Mouse (Mus musculus) erythroblast, adult 5-6 weeks (primary cell): ENCODE measurements around the gene Ino80b. TPM values are rescaled to one million over a fixed set of nuclear protein-coding genes. Genes with fewer than 3 reads are reported as not detected.
"Not testable (repeated sequence)": the region's sequence is repeated elsewhere in the genome, so short reads cannot be mapped to it uniquely, and the experiment has no call there.

Experiments
- ATAC-seq: replicated peaks from 2 replicates; pipeline ENCODE4 v1.8.0; 2016; ENCODE audit warnings: moderate number of reproducible peaks, mild to moderate bottlenecking, moderate TSS enrichment, inconsistent platforms; ENCODE audit not compliant: poor library complexity, low FRiP score, severe bottlenecking
- total RNA-seq, 2 experiments: library from RNA; stranded (forward) in 1 of 2; stranded (reverse) in 1 of 2; fragments of 150-400 nt in 1 of 2; fragments of 200-764, 138-1000 nt in 1 of 2; gene quantifications; 2 replicates each; pipeline versions ENCODE4 v1.2.3 to v1.2.4; 2015 to 2017; ENCODE audit warnings: low replicate concordance in 2 of 2

Ino80b gene
- total RNA-seq (2015; ENCODE audit: low replicate concordance) = 0.77 and 5.2 TPM in 2 replicates
- total RNA-seq (2017; ENCODE audit: low replicate concordance) = 19.2 and 25.0 TPM in 2 replicates

DNA sequence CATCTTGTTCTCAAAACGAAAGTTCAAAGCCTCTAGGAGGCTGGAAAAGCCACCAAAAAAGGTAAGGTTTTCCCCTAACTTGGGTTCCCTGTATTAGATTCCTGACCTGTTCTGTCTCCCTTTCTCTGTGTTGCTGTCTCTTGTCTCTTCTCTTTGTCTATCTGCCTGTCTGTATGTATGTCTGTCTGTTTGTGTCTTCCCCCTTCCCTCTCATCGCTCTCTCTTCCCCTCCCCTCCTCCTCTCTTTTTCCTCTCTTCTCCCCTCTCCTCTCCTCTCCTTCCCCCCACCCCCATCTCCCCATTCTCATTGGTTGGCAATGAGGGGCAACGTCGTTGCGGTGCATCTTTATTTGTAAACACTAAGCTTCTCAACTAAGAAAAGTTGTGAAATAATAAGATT, at the start of gene Ino80b:
Gene Ino80b (minus strand): TSS at position 101 of the 400 bp plus-strand sequence.
- no peak for ATAC-seq

- ATAC-seq = no peak
Measured at GRCm38 (mm10) chr6:83172240-83172920, 47.1 kb upstream of the Ino80b start.

GRCm38 (mm10) chr6:83171063-83171462, 45.8 kb upstream of the Ino80b start:
- ATAC-seq = no peak

DNA sequence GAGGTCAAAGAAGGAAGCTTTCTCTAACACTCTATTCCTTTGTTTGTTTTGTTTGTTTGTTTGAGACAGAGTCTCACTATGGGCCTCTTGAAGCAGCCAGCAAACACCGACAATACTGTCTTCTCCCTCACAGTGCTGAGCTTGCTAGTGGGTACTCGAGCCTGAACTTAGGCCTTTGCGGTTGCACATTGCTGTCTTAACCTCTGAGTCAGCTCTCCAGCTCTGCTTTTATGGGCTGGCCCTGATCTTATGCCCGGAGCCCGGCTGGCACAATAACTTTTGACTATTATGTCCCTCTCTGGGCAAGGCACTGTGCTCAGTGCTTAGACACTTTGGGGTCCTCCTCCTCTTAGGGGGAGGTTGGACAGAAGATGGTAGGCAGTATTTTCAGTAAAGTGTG, 44.6 kb upstream of the Ino80b start:
- ATAC-seq = no peak

- peak; percentile 34; the same call in 1 of the 2 replicates for ATAC-seq
Measured at GRCm38 (mm10) chr6:83166243-83166630, 41.0 kb upstream of the Ino80b start.

DNA sequence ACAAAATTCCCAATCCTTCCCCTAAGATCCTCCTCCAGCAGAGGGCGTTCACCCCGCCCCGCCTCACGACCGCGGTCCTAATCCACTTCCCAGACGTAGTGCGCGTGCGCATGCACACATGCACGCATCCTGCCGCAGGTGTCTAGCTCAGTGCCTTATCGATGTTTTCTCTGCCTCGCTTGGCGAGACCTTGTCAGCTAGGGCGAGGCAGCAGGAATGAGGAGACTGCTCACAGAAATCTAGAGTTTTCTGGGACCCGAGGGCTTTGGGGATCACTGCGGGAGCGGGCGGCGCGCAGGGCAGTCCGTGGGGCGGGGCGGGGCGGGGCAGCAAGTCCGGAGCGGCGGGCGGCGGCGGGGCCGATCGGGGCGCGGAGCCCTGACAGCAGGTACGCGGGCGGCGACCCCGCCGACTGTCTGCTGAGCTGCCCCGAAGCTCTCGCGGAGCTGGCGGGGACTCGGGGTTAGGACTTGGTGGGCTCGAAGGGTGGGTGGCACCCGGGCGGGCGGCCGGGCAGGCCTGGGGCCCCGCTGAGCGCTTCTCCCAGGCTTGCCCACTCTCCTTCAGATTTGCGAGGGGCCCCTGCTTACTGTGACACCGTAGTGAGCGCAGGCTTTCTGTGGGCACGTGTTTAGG, 40.5 kb upstream of the Ino80b start, which contains the start of gene Dctn1:
Gene Dctn1 (plus strand): TSS at position 314 of the 636 bp plus-strand sequence.
- ATAC-seq = peak; percentile 92

DNA sequence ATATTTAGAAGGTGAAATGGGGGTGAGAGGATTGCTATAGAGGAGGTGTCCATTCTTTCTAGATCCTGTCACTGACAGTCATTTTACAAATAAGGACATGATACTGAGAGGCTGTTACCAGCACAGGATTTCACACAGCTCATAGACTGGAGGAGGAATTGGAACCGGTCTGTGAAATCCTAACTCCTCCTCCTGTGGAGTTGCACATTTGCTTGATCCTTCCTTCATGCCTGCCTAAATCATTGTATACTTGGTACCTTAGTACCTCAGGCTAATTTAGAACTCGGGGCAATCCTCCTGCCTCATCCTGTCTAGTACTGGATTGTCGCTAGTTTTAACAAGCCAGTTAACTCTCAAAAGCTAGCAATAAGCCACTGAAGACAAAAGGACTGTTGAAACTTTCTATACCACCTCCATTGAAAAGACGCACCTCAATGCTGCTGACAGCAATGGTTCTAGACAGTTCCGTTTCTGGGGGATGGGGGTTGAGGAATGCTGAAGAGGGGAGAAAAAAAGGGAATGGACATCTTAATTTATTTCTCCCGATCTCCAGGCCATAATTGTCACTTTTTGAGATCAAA, 39.9 kb upstream of the Ino80b start:
- ATAC-seq = peak; percentile 44

DNA sequence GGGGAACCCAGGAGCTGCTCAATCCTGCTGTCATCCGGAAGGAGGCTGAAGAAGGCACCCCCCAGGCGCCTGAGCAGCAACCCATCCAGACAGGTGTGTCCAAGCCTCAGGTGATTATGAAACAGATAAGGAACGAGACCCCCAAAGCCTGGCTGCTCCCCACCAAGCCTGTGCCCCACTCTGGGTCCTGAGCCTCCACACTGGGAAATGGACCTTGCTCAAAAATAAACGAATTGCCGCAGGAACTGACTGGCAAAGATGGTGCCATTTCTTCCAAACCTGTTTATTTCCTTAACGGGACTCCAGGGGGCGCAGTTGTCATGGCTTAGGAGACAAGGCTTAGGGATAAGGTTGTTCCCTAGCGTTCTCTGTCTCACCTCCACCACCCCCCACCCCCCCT, 37.5 kb upstream of the Ino80b start:
- no peak for ATAC-seq

GRCm38 (mm10) chr6:83161921-83162641, 36.9 kb upstream of the Ino80b start:
- ATAC-seq = no peak

DNA sequence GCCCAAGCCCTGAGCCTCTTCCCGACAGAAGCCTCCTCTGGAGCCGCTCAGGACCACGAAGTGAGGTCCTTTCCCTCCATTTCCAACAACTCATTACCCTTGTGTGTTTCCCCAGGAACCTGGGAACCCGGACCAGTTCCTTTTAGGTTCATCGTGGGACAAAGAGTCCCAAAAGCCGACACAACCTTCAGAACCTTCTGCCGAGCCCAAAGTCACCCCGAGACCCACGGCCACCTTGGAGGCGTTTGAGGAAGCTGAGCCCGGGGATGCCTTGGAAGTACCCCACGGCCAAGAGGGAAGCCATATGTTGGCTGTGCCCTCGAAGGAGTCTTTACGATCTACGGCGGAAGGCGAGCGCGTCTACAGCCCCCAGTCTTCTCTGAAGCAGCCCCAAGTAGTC, 36.2 kb upstream of the Ino80b start:
- no peak for ATAC-seq

- not testable (repeated sequence) for ATAC-seq
Measured at GRCm38 (mm10) chr6:83159456-83159855, 34.2 kb upstream of the Ino80b start.

- ATAC-seq = no peak
Measured at GRCm38 (mm10) chr6:83156259-83156684, 31.0 kb upstream of the Ino80b start, which contains the start of the genes Wdr54 and 1700003E16Rik. TSS of gene Wdr54 (minus strand) at chr6:83156397. TSS of gene 1700003E16Rik (plus strand) at chr6:83156404.

- no peak for ATAC-seq
Measured at GRCm38 (mm10) chr6:83155552-83156238, 30.5 kb upstream of the Ino80b start.

DNA sequence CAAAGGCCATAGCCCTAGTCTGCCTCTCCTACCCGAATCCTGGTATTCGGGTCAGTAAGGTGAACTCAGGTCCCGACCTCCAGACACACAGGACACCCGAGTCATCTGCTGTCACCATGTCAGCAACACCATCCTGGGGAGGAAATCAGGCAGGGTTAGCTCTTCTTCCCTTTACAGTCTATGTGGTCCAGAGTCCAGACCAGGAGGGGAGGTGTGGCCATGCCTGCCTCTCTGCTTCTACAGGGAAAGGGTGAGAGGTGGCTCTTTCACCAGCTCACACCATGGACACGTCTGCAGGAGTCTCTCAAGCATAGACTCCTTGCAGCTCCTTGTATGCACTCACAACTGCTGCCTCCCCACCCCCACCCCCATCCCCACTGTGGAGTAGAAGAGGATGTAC, 28.3 kb upstream of the Ino80b start:
- no peak for ATAC-seq

DNA sequence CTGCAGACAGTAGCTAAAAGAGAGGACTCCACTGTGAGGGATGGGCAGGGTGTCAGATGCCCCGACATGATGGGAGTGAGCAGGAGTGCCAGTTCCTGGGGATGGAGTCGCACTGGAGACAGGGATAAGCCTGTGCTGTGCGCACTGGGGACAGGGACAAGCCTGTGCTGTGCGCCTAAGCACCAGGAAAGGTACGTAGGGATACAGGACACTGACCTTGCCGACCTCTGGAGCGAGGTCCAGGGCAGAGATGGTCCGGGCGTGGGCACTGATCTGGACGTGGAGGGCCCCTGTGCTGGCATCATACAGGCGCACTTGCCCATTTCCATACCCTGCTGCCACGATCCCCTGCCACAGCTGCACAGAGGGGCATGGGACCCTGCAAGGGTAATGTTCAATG, 27.8 kb upstream of the Ino80b start:
- no peak for ATAC-seq

GRCm38 (mm10) chr6:83151721-83152120, 26.5 kb upstream of the Ino80b start:
- no peak for ATAC-seq

- no peak for ATAC-seq
Measured at GRCm38 (mm10) chr6:83147280-83147679, 22.0 kb upstream of the Ino80b start.

DNA sequence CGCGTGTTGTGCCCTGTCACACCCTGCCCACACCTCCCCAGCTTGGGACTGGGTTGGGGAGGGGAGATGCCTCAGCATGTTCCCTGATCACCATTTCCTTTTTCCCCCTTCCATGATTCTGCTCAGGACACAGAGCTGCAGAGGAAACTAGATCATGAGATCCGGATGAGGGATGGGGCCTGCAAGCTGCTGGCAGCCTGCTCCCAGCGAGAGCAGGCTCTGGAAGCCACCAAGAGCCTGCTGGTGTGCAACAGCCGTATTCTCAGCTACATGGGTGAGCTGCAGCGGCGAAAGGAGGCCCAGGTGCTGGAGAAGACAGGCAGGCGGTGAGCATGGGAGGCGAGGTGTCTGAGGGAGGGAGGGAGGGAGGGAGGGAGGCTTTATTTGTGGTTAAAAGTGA, 20.6 kb upstream of the Ino80b start:
- no peak for ATAC-seq

DNA sequence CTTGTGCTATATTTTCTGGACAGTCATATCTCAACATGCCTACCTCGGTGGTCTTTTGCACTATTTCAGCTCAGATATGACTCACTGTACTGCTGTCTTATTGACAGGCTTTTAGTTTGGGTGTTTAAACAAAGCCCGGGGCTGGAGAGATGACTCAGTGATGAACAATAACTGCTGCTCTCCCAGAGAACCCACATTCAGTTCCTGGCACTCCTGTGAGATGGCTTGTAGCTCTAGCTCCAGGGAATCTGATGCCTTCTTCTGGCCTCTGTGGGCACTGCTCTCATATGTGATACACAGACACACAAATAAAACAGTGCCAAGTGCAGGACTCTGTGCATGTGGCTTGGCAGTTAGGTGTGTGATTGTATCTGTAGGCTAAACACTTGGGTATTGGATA, 20.0 kb upstream of the Ino80b start:
- ATAC-seq = no peak

DNA sequence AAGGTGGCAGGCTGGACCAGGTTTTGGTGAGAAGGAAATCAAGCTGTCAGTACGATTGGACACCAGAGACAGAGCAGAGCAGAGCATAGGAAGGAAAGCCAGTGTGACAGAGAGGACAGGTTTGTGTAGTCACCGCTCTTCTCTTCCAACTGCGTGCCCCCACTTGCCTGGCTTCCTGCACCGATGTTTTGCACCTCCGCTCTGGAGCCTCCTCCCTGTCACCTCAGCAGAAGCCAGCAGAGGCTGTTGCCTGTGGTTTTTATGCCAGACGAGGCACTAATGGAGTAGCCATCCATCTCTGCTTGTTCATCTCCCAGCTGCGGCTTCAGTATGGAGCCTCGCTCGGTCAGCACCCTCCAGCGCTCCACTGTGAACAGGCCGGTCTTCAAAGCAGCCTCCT, 17.7 kb upstream of the Ino80b start:
- ATAC-seq = no peak
